Mouse (Mus musculus) spleen, adult 2 months (tissue): ENCODE data around the gene Ezh1.

Source experiments
- CTCF ChIP-seq: fragments of 200-500 bp; IDR thresholded peaks from 2 replicates; pipeline ENCODE4 v1.5.1; 2011; ENCODE audit warnings: mild to moderate bottlenecking, inconsistent platforms; ENCODE audit not compliant: insufficient read depth, insufficient read length, insufficient replicate concordance; ENCODE audit errors: extremely low read depth
- POLR2A ChIP-seq: fragments of 200-500 bp; IDR thresholded peaks from 2 replicates; pipeline ENCODE4 v1.6.1; 2011; ENCODE audit warnings: low read depth, low read length, inconsistent platforms

DNA sequence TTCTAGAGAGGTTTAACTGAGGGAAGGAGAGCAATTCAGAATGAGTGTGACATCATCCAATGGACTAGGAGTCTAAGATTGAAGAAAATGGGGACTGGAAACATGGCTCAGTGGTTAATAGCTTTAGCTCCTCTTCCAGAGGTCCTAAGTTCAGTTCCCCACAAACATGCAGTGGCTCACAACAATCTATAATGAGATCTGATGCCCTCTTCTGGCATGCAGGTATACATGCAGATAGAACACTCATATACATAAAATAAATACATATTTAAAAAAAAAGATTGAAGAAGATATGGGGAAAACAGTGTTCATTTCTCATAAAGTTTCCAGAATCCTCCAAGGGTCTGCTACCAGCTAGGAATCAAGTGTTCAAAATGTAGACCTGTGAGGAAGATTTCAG is 9.2 kb upstream of the Ezh1 start:
- TF ChIP-seq POLR2A: no peak
- TF ChIP-seq CTCF: no peak
